Mouse (Mus musculus) CD4-positive, CD25-positive, alpha-beta regulatory T cell (primary cell): ENCODE data around the gene Fam186b. TPM values are rescaled to one million over a fixed set of nuclear protein-coding genes. Genes with fewer than 3 reads are reported as not detected.

Source experiments
- polyA plus RNA-seq: library from polyadenylated mRNA; unstranded; fragments of 100-300 nt; shearing (Covaris generic); gene quantifications from one replicate; pipeline ENCODE4 v1.2.1, GENCODE M21; 2017

The Fam186b gene
- 0.38 TPM for polyA plus RNA-seq

GRCm38 (mm10) chr15:99295484-99295981 lies at the start of gene Fam186b:
Gene Fam186b, minus strand, starts transcription at chr15:99295888.

GRCm38 (mm10) chr15:99294813-99295374 lies 794 bp downstream of the Fam186b start, which contains the start of gene Prpf40b:
Gene Prpf40b, plus strand, starts transcription at chr15:99295087.

GRCm38 (mm10) chr15:99251626-99252380 lies 43.9 kb downstream of the Fam186b start, which contains the start of gene Mcrs1:
Gene Mcrs1, minus strand, starts transcription at chr15:99251961.

GRCm38 (mm10) chr15:99224208-99224911 lies 71.3 kb downstream of the Fam186b start, which contains the start of gene Kcnh3:
Gene Kcnh3, plus strand, starts transcription at chr15:99224861.

Other genes starting within 250 kb of the Fam186b start
- not detected for gene Prph, start 240.7 kb downstream of the Fam186b start, polyA plus RNA-seq
- gene Troap, start 221.3 kb downstream of the Fam186b start, polyA plus RNA-seq, result 0.72 TPM
- gene C1ql4, start 208.1 kb downstream of the Fam186b start, polyA plus RNA-seq, result not detected
- gene Dnajc22, start 202.7 kb downstream of the Fam186b start, polyA plus RNA-seq, result not detected
- gene Spats2, start 170.0 kb downstream of the Fam186b start, polyA plus RNA-seq, result 0.85 TPM
- gene Kcnh3, start 71.0 kb downstream of the Fam186b start, polyA plus RNA-seq, result 5.4 TPM
- gene Mcrs1, start 43.9 kb downstream of the Fam186b start, polyA plus RNA-seq, result 122 TPM
- 14.2 TPM for gene Prpf40b, start 801 bp downstream of the Fam186b start, polyA plus RNA-seq
- gene Fmnl3, start 74.6 kb upstream of the Fam186b start, polyA plus RNA-seq, result 88.8 TPM
- gene Tmbim6, start 97.0 kb upstream of the Fam186b start, polyA plus RNA-seq, result 178 TPM
- gene Nckap5l, start 161.9 kb upstream of the Fam186b start, polyA plus RNA-seq, result 16.1 TPM
- 30.7 TPM for gene Bcdin3d, start 178.8 kb upstream of the Fam186b start, polyA plus RNA-seq
- 0.13 TPM for gene Faim2, start 232.3 kb upstream of the Fam186b start, polyA plus RNA-seq